Mouse (Mus musculus): Measurements from ENCODE around the gene P2rx1. TPM values are rescaled to one million over a fixed set of nuclear protein-coding genes. Genes with fewer than 3 reads are reported as not detected.

P2rx1 gene
- polyA plus RNA-seq (2014; fragmentation: Illumina TruSeq; extraction: RNeasy Lipid Tissue Mini Kit (QIAGEN cat#74804); ENCODE audit: low read depth, low replicate concordance) = 2.7 TPM

DNA sequence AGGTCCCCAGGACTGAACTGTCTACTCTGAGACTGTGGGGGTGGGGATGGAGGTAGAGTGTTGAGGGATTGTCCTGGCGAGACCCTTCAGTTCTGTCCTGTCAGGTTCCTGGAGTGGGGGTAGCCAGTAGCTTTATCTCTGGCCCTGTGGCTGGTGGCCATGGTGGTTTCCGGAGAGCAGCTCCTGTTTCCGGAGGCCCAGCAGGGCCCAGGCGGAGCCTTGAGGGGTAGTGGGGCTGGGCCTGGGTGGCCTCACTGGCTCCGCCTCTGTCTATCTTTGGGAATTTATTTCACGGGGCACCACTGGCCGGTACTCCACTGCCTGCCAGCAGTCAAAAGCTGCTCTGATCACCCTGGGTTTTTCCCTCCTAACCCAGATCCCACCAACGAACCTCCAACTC, at the start of gene P2rx1:
Gene P2rx1, plus strand, starts transcription at position 333 of the 400 bp plus-strand sequence.

DNA sequence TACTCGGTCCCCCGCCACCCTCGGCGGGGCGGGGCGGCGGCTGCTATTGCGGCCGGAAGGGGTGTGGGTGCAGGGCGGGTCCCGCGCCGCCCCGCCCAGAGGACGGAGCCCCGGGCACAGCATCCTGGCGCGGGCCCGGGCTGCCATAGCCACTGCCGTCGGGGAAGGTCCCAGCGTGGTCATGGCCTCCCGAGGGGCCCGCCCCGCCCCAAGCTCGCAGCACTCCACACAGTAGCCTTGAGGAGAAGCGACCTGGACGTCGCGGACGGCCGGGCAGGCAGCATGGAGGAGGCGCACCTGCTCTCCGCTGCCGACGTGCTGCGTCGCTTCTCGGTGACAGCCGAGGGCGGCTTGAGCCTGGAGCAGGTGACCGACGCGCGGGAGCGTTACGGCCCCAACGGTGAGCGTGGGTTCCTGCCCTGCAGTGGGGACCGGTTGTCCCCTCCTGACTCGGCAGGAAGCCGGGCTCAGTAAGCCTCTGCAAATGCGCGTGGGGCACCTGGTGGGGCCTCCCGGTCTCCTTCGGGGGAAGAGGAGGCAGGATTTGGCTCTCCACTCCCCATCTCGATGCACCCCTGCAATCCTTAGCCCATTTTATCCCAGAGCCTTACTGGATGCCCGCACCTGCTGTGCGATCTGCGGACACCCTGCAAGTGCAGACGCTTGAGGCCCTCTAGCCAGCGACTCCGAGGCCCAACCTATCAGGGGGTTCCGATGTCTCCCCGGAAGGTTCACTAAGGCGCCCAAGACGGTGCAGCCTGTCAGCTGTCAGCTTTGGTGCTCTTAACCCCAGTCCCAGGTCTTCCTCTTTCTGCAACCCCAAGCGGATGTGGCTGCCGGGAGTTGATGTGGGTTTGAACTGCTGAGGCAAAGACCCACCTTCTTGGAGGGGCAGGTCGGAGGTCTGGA, 37.6 kb upstream of the P2rx1 start, which contains the start of gene Atp2a3:
Gene Atp2a3, plus strand, starts transcription at position 98 of the 909 bp plus-strand sequence.

DNA sequence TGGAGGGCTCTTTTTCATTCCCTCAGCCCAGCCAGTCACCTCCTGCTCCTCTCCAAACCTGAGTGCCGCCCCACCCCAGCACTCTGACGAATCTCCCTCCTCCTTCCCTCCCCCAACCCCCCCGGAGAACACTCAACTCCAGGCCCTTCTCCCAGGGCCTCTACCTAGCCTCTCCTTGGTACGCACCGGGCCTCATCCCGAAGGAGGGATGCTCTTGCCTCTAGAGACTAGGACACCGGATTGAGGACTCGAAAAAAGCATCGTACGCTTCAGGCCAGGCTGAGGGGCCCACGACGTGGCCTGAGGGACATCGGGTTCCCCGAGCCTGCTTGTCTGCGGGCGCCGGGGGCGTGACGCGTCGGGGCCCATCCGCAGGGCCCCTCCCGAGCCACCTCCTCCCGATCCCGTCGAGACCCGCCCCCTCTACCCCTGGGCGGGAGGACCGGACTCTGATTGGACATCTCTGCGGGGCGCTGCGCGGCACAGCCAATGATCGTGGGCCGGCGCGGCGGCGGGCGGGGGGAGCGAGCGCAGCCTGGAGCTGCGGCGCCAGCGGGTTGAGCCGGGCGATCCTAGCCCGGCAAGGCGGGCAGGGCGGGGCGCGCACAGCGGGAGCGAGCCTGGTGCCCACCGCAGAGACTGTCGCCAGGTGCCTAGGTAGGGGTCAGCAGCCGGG, 19.7 kb downstream of the P2rx1 start, which contains the start of gene Camkk1:
Gene Camkk1, plus strand, starts transcription at position 538 of the 676 bp plus-strand sequence.

DNA sequence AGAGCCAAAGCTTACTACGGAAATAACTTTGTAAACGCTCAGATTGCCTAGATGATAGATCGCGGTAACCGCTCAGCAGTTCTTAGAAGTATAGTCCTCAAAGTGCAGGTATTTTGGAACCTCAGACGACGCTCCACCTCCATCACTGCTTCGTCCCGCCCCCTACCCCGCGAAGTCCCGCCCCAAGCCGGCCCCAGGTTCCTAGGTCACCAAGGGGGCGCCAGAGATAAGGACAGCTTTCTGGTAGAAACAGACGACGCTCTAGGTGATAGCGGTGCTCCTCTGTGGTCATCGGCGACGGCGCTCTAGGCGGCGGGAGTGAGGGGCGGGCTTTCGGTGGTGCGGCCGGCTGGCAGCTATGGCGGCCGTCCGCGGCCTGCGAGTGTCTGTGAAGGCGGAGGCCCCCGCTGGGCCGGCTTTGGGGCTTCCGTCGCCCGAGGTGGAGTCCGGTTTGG, 48.7 kb downstream of the P2rx1 start, which contains the start of gene Ncbp3:
Gene Ncbp3, plus strand, starts transcription at position 242 of the 455 bp plus-strand sequence.

Other genes with a start within 250 kb of the P2rx1 start
- 12.0 TPM for gene Cyb5d2, start 203.0 kb upstream of the P2rx1 start, polyA plus RNA-seq (2014; fragmentation: Illumina TruSeq; extraction: RNeasy Lipid Tissue Mini Kit (QIAGEN cat#74804); ENCODE audit: low read depth, low replicate concordance)
- gene Zzef1, start 202.9 kb upstream of the P2rx1 start, polyA plus RNA-seq (2014; fragmentation: Illumina TruSeq; extraction: RNeasy Lipid Tissue Mini Kit (QIAGEN cat#74804); ENCODE audit: low read depth, low replicate concordance) = 21.9 TPM
- 15.2 TPM for gene Atp2a3, start 37.9 kb upstream of the P2rx1 start, polyA plus RNA-seq (2014; fragmentation: Illumina TruSeq; extraction: RNeasy Lipid Tissue Mini Kit (QIAGEN cat#74804); ENCODE audit: low read depth, low replicate concordance)
- 5.9 TPM for gene Camkk1, start 19.9 kb downstream of the P2rx1 start, polyA plus RNA-seq (2014; fragmentation: Illumina TruSeq; extraction: RNeasy Lipid Tissue Mini Kit (QIAGEN cat#74804); ENCODE audit: low read depth, low replicate concordance)
- 5.2 TPM for gene Ncbp3, start 48.7 kb downstream of the P2rx1 start, polyA plus RNA-seq (2014; fragmentation: Illumina TruSeq; extraction: RNeasy Lipid Tissue Mini Kit (QIAGEN cat#74804); ENCODE audit: low read depth, low replicate concordance)
- gene Itgae, start 91.5 kb downstream of the P2rx1 start, polyA plus RNA-seq (2014; fragmentation: Illumina TruSeq; extraction: RNeasy Lipid Tissue Mini Kit (QIAGEN cat#74804); ENCODE audit: low read depth, low replicate concordance) = 9.3 TPM
- 10.4 TPM for gene Haspin, start 139.2 kb downstream of the P2rx1 start, polyA plus RNA-seq (2014; fragmentation: Illumina TruSeq; extraction: RNeasy Lipid Tissue Mini Kit (QIAGEN cat#74804); ENCODE audit: low read depth, low replicate concordance)
- gene P2rx5, start 161.3 kb downstream of the P2rx1 start, polyA plus RNA-seq (2014; fragmentation: Illumina TruSeq; extraction: RNeasy Lipid Tissue Mini Kit (QIAGEN cat#74804); ENCODE audit: low read depth, low replicate concordance) = 1.6 TPM
- gene Emc6, start 177.9 kb downstream of the P2rx1 start, polyA plus RNA-seq (2014; fragmentation: Illumina TruSeq; extraction: RNeasy Lipid Tissue Mini Kit (QIAGEN cat#74804); ENCODE audit: low read depth, low replicate concordance) = 44.9 TPM
- 64.3 TPM for gene Tax1bp3, start 178.0 kb downstream of the P2rx1 start, polyA plus RNA-seq (2014; fragmentation: Illumina TruSeq; extraction: RNeasy Lipid Tissue Mini Kit (QIAGEN cat#74804); ENCODE audit: low read depth, low replicate concordance)
- 20.0 TPM for gene Ctns, start 199.9 kb downstream of the P2rx1 start, polyA plus RNA-seq (2014; fragmentation: Illumina TruSeq; extraction: RNeasy Lipid Tissue Mini Kit (QIAGEN cat#74804); ENCODE audit: low read depth, low replicate concordance)
- 11.0 TPM for gene Shpk, start 200.4 kb downstream of the P2rx1 start, polyA plus RNA-seq (2014; fragmentation: Illumina TruSeq; extraction: RNeasy Lipid Tissue Mini Kit (QIAGEN cat#74804); ENCODE audit: low read depth, low replicate concordance)
- 1.3 TPM for gene Trpv1, start 235.2 kb downstream of the P2rx1 start, polyA plus RNA-seq (2014; fragmentation: Illumina TruSeq; extraction: RNeasy Lipid Tissue Mini Kit (QIAGEN cat#74804); ENCODE audit: low read depth, low replicate concordance)

All from adipose tissue, adult 10 weeks (tissue).